Mouse (Mus musculus): Measurements from ENCODE around the gene Arl13a. TPM values are rescaled to one million over a fixed set of nuclear protein-coding genes. Genes with fewer than 3 reads are reported as not detected.

Gene Arl13a
- polyA plus RNA-seq, 1 experiment = not detected

GRCm38 (mm10) chrX:134174699-134175098 lies 12.6 kb upstream of the Arl13a start:
- Histone ChIP-seq H3K27me3 (ENCODE audit: control insufficient read depth, insufficient read depth, insufficient read length) (no peaks in the 10 kb centered on the region), H3ac (ENCODE audit: control insufficient read depth, insufficient read length) (no peak overlapping the region), H3K36me3 (ENCODE audit: control insufficient read depth, insufficient read depth) (no peaks in the 10 kb centered on the region), H3K4me2 (ENCODE audit: low read depth) (no peak overlapping the region), H3K79me2 (ENCODE audit: control insufficient read depth, insufficient read depth) (no peaks in the 10 kb centered on the region), H3K4me3 (no peak overlapping the region)
- TF ChIP-seq E2F4 (IDR thresholded peaks at IDR 0.05; ENCODE audit: insufficient read depth) (no peak), MAX (IDR thresholded peaks at IDR 0.05; ENCODE audit: low read depth) (no peak), MYOD1 (IDR thresholded peaks at IDR 0.05; ENCODE audit: control insufficient read depth in 1 of 3, insufficient read length in 2 of 3, low read depth in 2 of 3) (no peak), USF1 (IDR thresholded peaks at IDR 0.05; ENCODE audit: low read depth) (no peak), REST (IDR thresholded peaks at IDR 0.05; ENCODE audit: insufficient read depth, insufficient read length) (no peak)

- no peaks in the 10 kb centered on the region for H3K79me2 ChIP-seq (ENCODE audit: control insufficient read depth, insufficient read depth)
- no peak overlapping the region for H3K4me2 ChIP-seq (ENCODE audit: low read depth)
- no peaks in the 10 kb centered on the region for H3K36me3 ChIP-seq (ENCODE audit: control insufficient read depth, insufficient read depth)
- H3ac ChIP-seq (ENCODE audit: control insufficient read depth, insufficient read length) = no peak overlapping the region
- H3K27me3 ChIP-seq (ENCODE audit: control insufficient read depth, insufficient read depth, insufficient read length) = no peaks in the 10 kb centered on the region
- no peak overlapping the region for H3K4me3 ChIP-seq
- TF ChIP-seq E2F4 (IDR thresholded peaks at IDR 0.05; ENCODE audit: insufficient read depth) (no peak), REST (IDR thresholded peaks at IDR 0.05; ENCODE audit: insufficient read depth, insufficient read length) (no peak), TCF3 (IDR thresholded peaks at IDR 0.05; ENCODE audit: insufficient read length, low read depth) (no peak), MYOG (IDR thresholded peaks at IDR 0.05; ENCODE audit: control insufficient read depth in 1 of 3, insufficient read depth in 1 of 3, insufficient read length in 2 of 3, low read depth in 2 of 3) (no peak), CEBPB (IDR thresholded peaks at IDR 0.05; ENCODE audit: insufficient read depth, poor library complexity, severe bottlenecking) (no peak)
Observed at GRCm38 (mm10) chrX:134208491-134208890, 21.2 kb downstream of the Arl13a start.

- H3K79me2 ChIP-seq (ENCODE audit: control insufficient read depth, insufficient read depth) = no peaks in the 10 kb centered on the region
- H3K36me3 ChIP-seq (ENCODE audit: control insufficient read depth, insufficient read depth) = no peaks in the 10 kb centered on the region
- TF ChIP-seq TCF12 (IDR thresholded peaks at IDR 0.05; ENCODE audit: insufficient read depth, poor library complexity, severe bottlenecking) (no peak), MAX (IDR thresholded peaks at IDR 0.05; ENCODE audit: low read depth) (no peak), E2F4 (IDR thresholded peaks at IDR 0.05; ENCODE audit: insufficient read depth) (no peak), MYOD1 (IDR thresholded peaks at IDR 0.05; ENCODE audit: control insufficient read depth in 1 of 3, insufficient read length in 2 of 3, low read depth in 2 of 3) (no peak), MYOG (IDR thresholded peaks at IDR 0.05; ENCODE audit: control insufficient read depth in 1 of 3, insufficient read depth in 1 of 3, insufficient read length in 2 of 3, low read depth in 2 of 3) (no peak), TCF3 (IDR thresholded peaks at IDR 0.05; ENCODE audit: insufficient read length, low read depth) (no peak)
- H3ac ChIP-seq (ENCODE audit: control insufficient read depth, insufficient read length) = no peak overlapping the region
- no peaks in the 10 kb centered on the region for H3K27me3 ChIP-seq (ENCODE audit: control insufficient read depth, insufficient read depth, insufficient read length)
- no peak overlapping the region for H3K4me2 ChIP-seq (ENCODE audit: low read depth)
- no peak overlapping the region for H3K4me3 ChIP-seq
Observed at GRCm38 (mm10) chrX:134211151-134211642, 23.9 kb downstream of the Arl13a start.

GRCm38 (mm10) chrX:134218161-134218560 lies 30.9 kb downstream of the Arl13a start:
- Histone ChIP-seq H3K4me3 (no peak overlapping the region), H3K36me3 (ENCODE audit: control insufficient read depth, insufficient read depth) (no peaks in the 10 kb centered on the region), H3K79me2 (ENCODE audit: control insufficient read depth, insufficient read depth) (no peaks in the 10 kb centered on the region), H3ac (ENCODE audit: control insufficient read depth, insufficient read length) (no peak overlapping the region), H3K4me2 (ENCODE audit: low read depth) (no peak overlapping the region), H3K27me3 (ENCODE audit: control insufficient read depth, insufficient read depth, insufficient read length) (no peaks in the 10 kb centered on the region)
- TF ChIP-seq REST (IDR thresholded peaks at IDR 0.05; ENCODE audit: insufficient read depth, insufficient read length) (no peak), MYOD1 (IDR thresholded peaks at IDR 0.05; ENCODE audit: control insufficient read depth in 1 of 3, insufficient read length in 2 of 3, low read depth in 2 of 3) (no peak), MYOG (IDR thresholded peaks at IDR 0.05; ENCODE audit: control insufficient read depth in 1 of 3, insufficient read depth in 1 of 3, insufficient read length in 2 of 3, low read depth in 2 of 3) (no peak), USF1 (IDR thresholded peaks at IDR 0.05; ENCODE audit: low read depth) (no peak), MAX (IDR thresholded peaks at IDR 0.05; ENCODE audit: low read depth) (no peak), TCF3 (IDR thresholded peaks at IDR 0.05; ENCODE audit: insufficient read length, low read depth) (no peak), TCF12 (IDR thresholded peaks at IDR 0.05; ENCODE audit: insufficient read depth, poor library complexity, severe bottlenecking) (no peak), E2F4 (IDR thresholded peaks at IDR 0.05; ENCODE audit: insufficient read depth) (no peak), POLR2A (IDR thresholded peaks at IDR 0.05; ENCODE audit: insufficient read length, low read depth) (no peak), SRF (IDR thresholded peaks at IDR 0.05; ENCODE audit: control insufficient read depth, insufficient read length, low read depth) (no peak), POLR2AphosphoS2 (IDR thresholded peaks at IDR 0.05; ENCODE audit: insufficient read length, low read depth) (no peak), CEBPB (IDR thresholded peaks at IDR 0.05; ENCODE audit: insufficient read depth, poor library complexity, severe bottlenecking) (no peak)

GRCm38 (mm10) chrX:134220618-134221017 lies 33.3 kb downstream of the Arl13a start:
- H3K4me3 ChIP-seq = no peak overlapping the region
- H3ac ChIP-seq (ENCODE audit: control insufficient read depth, insufficient read length) = no peak overlapping the region
- H3K4me2 ChIP-seq (ENCODE audit: low read depth) = no peak overlapping the region
- no peaks in the 10 kb centered on the region for H3K27me3 ChIP-seq (ENCODE audit: control insufficient read depth, insufficient read depth, insufficient read length)
- no peaks in the 10 kb centered on the region for H3K36me3 ChIP-seq (ENCODE audit: control insufficient read depth, insufficient read depth)
- no peaks in the 10 kb centered on the region for H3K79me2 ChIP-seq (ENCODE audit: control insufficient read depth, insufficient read depth)
- TF ChIP-seq CEBPB (IDR thresholded peaks at IDR 0.05; ENCODE audit: insufficient read depth, poor library complexity, severe bottlenecking) (no peak), POLR2A (IDR thresholded peaks at IDR 0.05; ENCODE audit: insufficient read length, low read depth) (no peak), MAX (IDR thresholded peaks at IDR 0.05; ENCODE audit: low read depth) (no peak), MYOD1 (IDR thresholded peaks at IDR 0.05; ENCODE audit: control insufficient read depth in 1 of 3, insufficient read length in 2 of 3, low read depth in 2 of 3) (no peak), TCF3 (IDR thresholded peaks at IDR 0.05; ENCODE audit: insufficient read length, low read depth) (no peak), USF1 (IDR thresholded peaks at IDR 0.05; ENCODE audit: low read depth) (no peak), REST (IDR thresholded peaks at IDR 0.05; ENCODE audit: insufficient read depth, insufficient read length) (no peak), MYOG (IDR thresholded peaks at IDR 0.05; ENCODE audit: control insufficient read depth in 1 of 3, insufficient read depth in 1 of 3, insufficient read length in 2 of 3, low read depth in 2 of 3) (no peak), E2F4 (IDR thresholded peaks at IDR 0.05; ENCODE audit: insufficient read depth) (no peak), POLR2AphosphoS2 (IDR thresholded peaks at IDR 0.05; ENCODE audit: insufficient read length, low read depth) (no peak), TCF12 (IDR thresholded peaks at IDR 0.05; ENCODE audit: insufficient read depth, poor library complexity, severe bottlenecking) (no peak), SRF (IDR thresholded peaks at IDR 0.05; ENCODE audit: control insufficient read depth, insufficient read length, low read depth) (no peak)

Measured in myocyte (in vitro differentiated cells).